Mouse (Mus musculus) telencephalon, adult 2 months (tissue): Measurements from ENCODE around the gene Cdk1.

Experiments used
- DNase-seq: peaks from one replicate; pipeline ENCODE4 v3.0.0-alpha.2; 2011; ENCODE audit warnings: low read depth, low spot score

Cdk1 gene

DNA sequence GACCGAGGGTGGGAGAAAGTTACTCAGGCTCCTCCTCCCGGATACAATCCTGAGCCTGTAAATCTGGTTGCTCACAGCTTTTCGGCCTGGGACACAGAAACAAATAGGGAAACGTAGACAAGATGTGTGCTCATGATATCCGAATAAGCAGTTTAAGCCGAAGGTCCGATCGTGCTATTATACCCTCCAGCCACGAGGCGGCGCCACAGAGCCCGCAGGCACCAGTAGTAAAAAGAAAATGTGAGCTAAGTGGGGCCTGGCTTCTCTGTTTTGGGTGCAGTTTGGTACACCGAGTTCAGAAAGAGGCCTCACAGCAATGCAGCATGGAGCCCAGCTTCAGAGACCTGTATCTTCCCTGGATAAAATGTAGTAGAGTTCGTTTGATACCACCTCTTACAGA lies 46.5 kb downstream of the Cdk1 start:
- DNase-seq, result no peak

DNA sequence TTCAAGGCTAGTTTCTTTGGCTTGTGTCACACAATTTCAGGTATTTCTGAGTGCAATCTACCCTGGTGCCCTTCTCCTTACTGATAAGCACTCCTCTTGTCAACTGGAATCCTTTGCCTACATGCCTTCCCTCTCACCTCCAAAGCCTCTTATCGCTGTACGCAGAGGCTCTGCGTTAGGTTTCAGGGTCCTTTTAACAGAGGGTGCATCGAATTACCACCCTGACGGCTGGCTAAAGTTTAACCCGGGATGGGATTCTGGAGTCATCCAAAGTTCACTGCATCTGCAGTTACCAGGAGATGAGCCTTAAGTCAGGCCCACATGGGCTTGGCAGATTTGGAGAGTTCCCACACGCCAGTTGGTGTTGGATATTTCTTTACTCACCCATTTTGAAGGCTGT lies 47.1 kb downstream of the Cdk1 start:
- no peak for DNase-seq

DNA sequence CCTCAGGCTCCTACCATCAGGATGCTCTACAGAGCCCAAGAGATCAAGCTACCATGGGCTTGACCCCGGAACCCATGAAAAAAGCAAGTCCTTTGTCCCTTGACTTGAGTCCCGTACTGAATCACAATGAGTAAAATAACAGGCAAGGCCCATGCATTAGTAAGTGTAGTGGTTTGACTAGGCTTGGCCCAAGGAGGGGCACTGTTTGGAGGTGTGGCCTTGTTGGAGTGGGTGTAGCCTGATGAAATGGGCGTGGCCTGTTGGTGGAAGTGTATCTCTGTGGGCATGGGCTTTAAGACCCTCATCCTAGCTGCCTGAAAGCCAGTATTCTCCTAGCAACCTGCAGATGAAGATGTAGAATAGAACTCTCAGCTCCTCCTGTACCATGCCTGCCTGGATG lies 47.9 kb downstream of the Cdk1 start:
- no peak for DNase-seq

DNA sequence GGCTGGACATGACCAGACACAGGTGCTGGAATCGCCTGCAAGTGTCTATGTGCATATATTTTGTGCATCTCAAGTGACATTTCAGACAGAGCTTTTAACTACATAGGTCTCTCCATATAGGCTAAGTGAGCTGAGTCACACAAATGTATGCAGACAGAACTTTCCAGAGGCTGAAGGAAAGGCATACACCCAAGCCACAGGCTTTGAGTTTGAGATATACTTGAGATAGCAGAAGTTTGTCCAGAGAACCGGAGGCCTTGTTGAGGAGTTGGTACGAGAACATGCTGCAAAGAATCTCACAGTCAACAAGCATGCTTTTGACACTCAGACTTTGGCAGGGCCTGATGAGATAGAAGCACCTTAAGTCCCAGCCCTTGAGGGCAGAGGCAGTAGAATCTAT lies 50.1 kb downstream of the Cdk1 start:
- DNase-seq, result no peak

DNA sequence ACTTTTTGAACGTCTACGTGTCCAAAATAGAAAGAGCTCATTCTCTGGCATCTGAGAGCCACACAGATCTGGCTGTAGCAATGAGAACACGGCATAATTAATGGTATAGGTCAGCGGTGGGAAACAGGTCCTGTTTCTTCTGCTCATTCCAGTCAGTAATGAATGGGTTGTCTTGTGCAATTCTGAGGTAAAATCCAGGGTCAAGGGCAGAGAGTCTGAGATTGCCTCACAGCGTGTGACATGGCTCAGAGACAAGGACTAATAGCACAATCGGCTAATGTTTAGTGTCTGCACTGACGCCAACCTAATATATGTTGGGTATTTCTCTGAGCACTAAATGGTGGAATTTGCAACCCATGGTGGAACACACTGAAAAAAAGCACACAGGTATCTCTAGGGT lies 52.8 kb downstream of the Cdk1 start:
- DNase-seq, result no peak

DNA sequence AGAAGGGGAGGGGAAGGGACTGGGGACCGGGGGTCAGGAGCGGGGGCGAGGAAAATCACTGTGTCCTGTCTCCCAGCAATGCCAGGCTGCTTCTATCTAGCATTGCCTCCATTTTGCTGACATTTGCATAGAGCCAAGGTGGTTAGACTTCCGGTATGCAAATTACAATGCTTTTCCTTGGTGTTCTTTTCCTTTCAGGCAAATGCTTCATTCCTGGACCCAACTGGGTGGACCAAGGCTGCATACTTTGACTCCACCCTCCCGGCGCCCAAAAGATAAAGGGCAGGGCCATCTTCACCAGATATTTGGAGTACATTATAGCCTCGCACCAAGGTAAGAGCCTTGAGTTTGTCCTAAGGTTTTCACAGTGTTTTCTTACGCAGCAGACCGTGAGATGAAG lies 56.8 kb downstream of the Cdk1 start:
- no peak for DNase-seq

DNA sequence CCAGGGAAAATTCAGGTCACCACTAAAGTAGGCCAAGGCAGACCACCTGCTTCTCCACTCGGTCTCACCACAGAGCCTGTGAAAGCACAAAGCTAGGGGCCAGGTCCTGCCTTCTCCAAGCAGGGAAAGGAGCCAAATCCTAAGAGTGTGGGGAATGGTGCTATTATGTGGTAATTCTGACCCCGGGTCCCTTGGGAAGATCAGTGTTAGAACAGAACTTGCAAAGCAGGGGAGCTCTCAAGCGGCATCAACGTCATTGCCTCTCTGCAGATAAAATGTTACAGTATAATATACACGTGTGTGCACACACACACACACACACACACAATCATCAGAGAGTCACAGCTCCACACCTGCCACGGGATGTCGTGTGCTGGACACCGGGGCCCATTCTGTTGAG lies 62.0 kb downstream of the Cdk1 start:
- DNase-seq, result no peak

DNA sequence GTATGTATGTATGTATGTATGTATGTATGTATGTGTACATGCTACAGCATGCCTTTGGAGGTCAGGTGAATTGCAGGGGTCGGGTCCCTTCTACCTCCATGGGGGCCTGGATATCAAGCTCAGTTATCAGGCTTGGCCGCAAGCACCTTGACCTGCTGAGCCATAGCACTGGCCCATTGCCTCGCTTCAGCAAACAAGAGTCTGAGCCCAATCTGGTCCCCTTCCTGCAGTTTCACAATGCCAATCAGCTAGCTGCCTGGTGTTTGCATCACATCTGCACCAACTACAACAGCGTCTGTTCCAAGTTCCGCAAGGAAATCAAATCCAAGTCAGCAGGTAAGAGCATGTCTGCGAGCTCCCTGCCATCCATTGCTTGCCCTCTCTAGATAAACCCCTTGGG lies 64.0 kb downstream of the Cdk1 start:
- no peak for DNase-seq

DNA sequence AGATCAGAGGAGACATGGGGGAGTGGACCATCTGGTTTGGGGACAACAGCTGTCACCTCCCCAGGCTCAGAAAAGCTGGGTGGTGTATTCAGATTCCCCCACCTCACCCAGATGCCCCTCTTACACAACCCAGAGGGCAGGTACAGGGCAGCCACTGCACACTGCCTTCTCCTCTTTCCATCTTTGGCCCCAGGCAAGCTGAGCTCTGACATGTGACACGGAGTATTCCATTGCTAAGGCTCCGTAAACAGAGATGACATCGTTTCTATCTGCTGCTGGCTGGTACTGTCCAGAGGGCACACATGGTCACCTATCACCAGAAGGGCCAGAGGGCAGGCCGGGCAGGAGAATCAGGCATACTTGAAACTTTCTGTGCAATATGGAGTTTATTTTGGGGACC lies 64.7 kb downstream of the Cdk1 start:
- DNase-seq, result no peak

DNA sequence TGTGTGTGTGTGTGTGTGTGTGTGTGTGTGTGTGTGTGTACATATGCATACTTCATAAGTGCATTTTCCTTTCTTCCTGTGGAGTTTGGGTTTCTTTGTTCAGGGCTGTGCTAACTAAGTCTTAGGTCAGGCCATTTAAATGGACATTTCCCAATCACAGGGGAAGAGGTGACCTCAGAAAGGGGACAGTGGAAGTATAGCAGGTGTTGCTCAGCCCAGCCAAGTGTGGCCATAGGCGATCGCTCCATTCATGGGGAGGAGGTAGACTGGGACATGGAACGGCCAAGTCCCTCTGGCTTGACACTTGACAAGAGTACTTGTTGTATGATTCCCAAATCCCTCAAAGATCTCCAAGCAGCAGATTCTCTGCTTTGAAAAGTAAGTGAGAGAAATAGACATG lies 65.8 kb downstream of the Cdk1 start:
- no peak for DNase-seq
